Mouse (Mus musculus) NIH3T3 (cell line): ENCODE data around the gene Nudt15.

Experiments used
- DNase-seq: peaks from one replicate; pipeline ENCODE4 v3.0.0-alpha.2; 2012; ENCODE audit warnings: low read depth

The Nudt15 gene

GRCm38 (mm10) chr14:73507702-73508376 is 40.2 kb downstream of the Nudt15 start:
- DNase-seq = peak; percentile 22

- no peak for DNase-seq
These were observed 40.8 kb downstream of the Nudt15 start for GRCm38 (mm10) chr14:73507200-73507599.

- DNase-seq = no peak
These were observed 41.8 kb downstream of the Nudt15 start for GRCm38 (mm10) chr14:73506283-73506682.

- no peak for DNase-seq
These were observed 44.7 kb downstream of the Nudt15 start for GRCm38 (mm10) chr14:73503237-73503933.

- peak; percentile 45 for DNase-seq
These were observed 45.4 kb downstream of the Nudt15 start for GRCm38 (mm10) chr14:73502591-73503184.

- DNase-seq = no peak
These were observed 46.3 kb downstream of the Nudt15 start for GRCm38 (mm10) chr14:73501721-73502120.

GRCm38 (mm10) chr14:73501283-73501682 is 46.8 kb downstream of the Nudt15 start:
- no peak for DNase-seq

GRCm38 (mm10) chr14:73495753-73496152 is 52.3 kb downstream of the Nudt15 start:
- DNase-seq = peak; percentile 36

- DNase-seq = no peak
These were observed 53.9 kb downstream of the Nudt15 start for GRCm38 (mm10) chr14:73494122-73494521.

- DNase-seq = no peak
These were observed 54.7 kb downstream of the Nudt15 start for GRCm38 (mm10) chr14:73493356-73493755.

- no peak for DNase-seq
These were observed 61.4 kb downstream of the Nudt15 start for GRCm38 (mm10) chr14:73486641-73487040.

- no peak for DNase-seq
These were observed 63.5 kb downstream of the Nudt15 start for GRCm38 (mm10) chr14:73484366-73485110.

GRCm38 (mm10) chr14:73483516-73484229 is 64.4 kb downstream of the Nudt15 start:
- DNase-seq = no peak

- no peak for DNase-seq
These were observed 68.3 kb downstream of the Nudt15 start for GRCm38 (mm10) chr14:73479771-73480170.

GRCm38 (mm10) chr14:73478321-73478720 is 69.7 kb downstream of the Nudt15 start:
- peak; percentile 74 for DNase-seq

- no peak for DNase-seq
These were observed 71.0 kb downstream of the Nudt15 start for GRCm38 (mm10) chr14:73477077-73477476.

- DNase-seq = no peak
These were observed 71.6 kb downstream of the Nudt15 start for GRCm38 (mm10) chr14:73476361-73476934.

GRCm38 (mm10) chr14:73475506-73475905 is 72.5 kb downstream of the Nudt15 start:
- no peak for DNase-seq

- peak; percentile 82 for DNase-seq
These were observed 73.4 kb downstream of the Nudt15 start for GRCm38 (mm10) chr14:73474636-73475093.

GRCm38 (mm10) chr14:73473670-73474460 is 74.2 kb downstream of the Nudt15 start:
- peak; percentile 97 for DNase-seq
